Mouse (Mus musculus) MEL (cell line): ENCODE results near the gene Syndig1l.

ENCODE experiments used
- CTCF ChIP-seq, 3 experiments: IDR thresholded peaks in 2 of 3; conservative IDR thresholded peaks in 1 of 3; 2 replicates each; pipeline ENCODE4 v1.5.1; 2011 to 2012; ENCODE audit warnings: low read length in 3 of 3, low read depth in 2 of 3, mild to moderate bottlenecking in 2 of 3, improper control_type of control experiment in 1 of 3, inconsistent platforms in 1 of 3, mixed read lengths in 1 of 3, moderate library complexity in 1 of 3; ENCODE audit not compliant: control insufficient read depth in 1 of 3, insufficient read depth in 1 of 3, poor library complexity in 1 of 3, severe bottlenecking in 1 of 3
- MAFK ChIP-seq: IDR thresholded peaks from 2 replicates; pipeline ENCODE4 v1.6.1; 2011; ENCODE audit warnings: low read depth, mild to moderate bottlenecking, low read length, improper control_type of control experiment, borderline replicate concordance
- NELFE ChIP-seq: IDR thresholded peaks from 2 replicates; pipeline ENCODE4 v1.6.1; 2011; ENCODE audit warnings: low read depth, low read length, improper control_type of control experiment
- NRF1 ChIP-seq: IDR thresholded peaks from 2 replicates; pipeline ENCODE4 v1.6.1; 2014; ENCODE audit warnings: low read depth, mild to moderate bottlenecking, inconsistent platforms, low read length, improper control_type of control experiment, moderate library complexity; ENCODE audit not compliant: poor library complexity, insufficient read depth, severe bottlenecking
- POLR2A ChIP-seq, 2 experiments: IDR thresholded peaks; 2 replicates each; pipeline ENCODE4 v1.6.1; 2011 to 2012; ENCODE audit warnings: low read length in 2 of 2, mild to moderate bottlenecking in 2 of 2, control low read depth in 1 of 2, improper control_type of control experiment in 1 of 2, low read depth in 1 of 2, moderate library complexity in 1 of 2; ENCODE audit not compliant: control insufficient read depth in 1 of 2, insufficient read depth in 1 of 2, poor library complexity in 1 of 2
- POLR2AphosphoS5 ChIP-seq: IDR thresholded peaks from 2 replicates; pipeline ENCODE4 v1.6.1; 2012; ENCODE audit warnings: low read depth, borderline replicate concordance, mild to moderate bottlenecking, inconsistent platforms, low read length, moderate library complexity, mixed read lengths
- RCOR1 ChIP-seq: IDR thresholded peaks from 2 replicates; pipeline ENCODE4 v1.6.1; 2012; ENCODE audit warnings: low read depth, mild to moderate bottlenecking, inconsistent platforms, low read length, improper control_type of control experiment
- TCF12 ChIP-seq: IDR thresholded peaks from 2 replicates; pipeline ENCODE4 v1.6.1; 2014; ENCODE audit warnings: low read depth, mild to moderate bottlenecking, inconsistent platforms, low read length, improper control_type of control experiment, moderate library complexity
- USF1 ChIP-seq: IDR thresholded peaks from 2 replicates; pipeline ENCODE4 v1.6.1; 2014; ENCODE audit warnings: low read depth, mild to moderate bottlenecking, inconsistent platforms, low read length, improper control_type of control experiment, moderate library complexity
- USF2 ChIP-seq, 2 experiments: IDR thresholded peaks; 2 replicates each; pipeline ENCODE4 v1.6.1; 2011 to 2012; ENCODE audit warnings: improper control_type of control experiment in 2 of 2, low read length in 2 of 2, borderline replicate concordance in 1 of 2, inconsistent platforms in 1 of 2, low read depth in 1 of 2, mild to moderate bottlenecking in 1 of 2; ENCODE audit not compliant: insufficient read depth in 1 of 2

DNA sequence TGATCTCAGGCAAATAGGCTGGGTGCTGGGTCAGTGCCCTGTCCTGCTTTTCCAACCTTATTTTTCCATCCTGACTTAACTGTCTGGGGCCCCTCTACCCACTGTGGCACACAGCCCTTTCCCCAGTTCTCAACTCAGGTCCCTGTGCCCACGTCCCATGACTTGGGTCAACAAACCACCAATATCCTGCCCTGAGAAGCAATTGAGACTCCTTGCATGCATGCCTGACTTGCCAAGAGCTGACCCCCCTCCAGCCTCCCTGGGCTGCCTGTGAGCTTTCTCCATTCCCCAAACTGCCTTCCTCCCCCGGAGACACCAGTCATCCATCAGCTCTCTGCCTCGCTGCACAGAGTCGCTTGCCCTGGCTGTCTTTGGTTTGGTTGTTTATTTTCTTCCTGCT lies 28.4 kb upstream of the Syndig1l start:
- TF ChIP-seq USF1 (no peak), TCF12 (no peak), USF2 (IDR thresholded peaks at IDR 0.05; ENCODE audit: borderline replicate concordance in 1 of 2, insufficient read depth in 1 of 2, low read depth in 1 of 2, low read length in 2 of 2) (no peak), POLR2A (IDR thresholded peaks at IDR 0.05; ENCODE audit: control insufficient read depth in 1 of 2, insufficient read depth in 1 of 2, low read depth in 1 of 2, low read length in 2 of 2, poor library complexity in 1 of 2) (no peak), RCOR1 (no peak), CTCF (IDR thresholded peaks at IDR 0.05 in 2 of 3, conservative IDR thresholded peaks at IDR 0.05 in 1 of 3; ENCODE audit: control insufficient read depth in 1 of 3, insufficient read depth in 1 of 3, low read depth in 2 of 3, low read length in 3 of 3, poor library complexity in 1 of 3, severe bottlenecking in 1 of 3) (no peak), MAFK (no peak), NELFE (no peak), NRF1 (no peak), POLR2AphosphoS5 (no peak)
